Mouse (Mus musculus): Measurements from ENCODE around the gene Olfr372. TPM values are rescaled to one million over a fixed set of nuclear protein-coding genes. Genes with fewer than 3 reads are reported as not detected.
"Not testable (repeated sequence)": the region's sequence is repeated elsewhere in the genome, so short reads cannot be mapped to it uniquely, and the experiment has no call there.

Gene Olfr372
- polyA plus RNA-seq, 1 experiment from 2014 or later, result not detected

GRCm38 (mm10) chr8:72009473-72009872, 31.5 kb upstream of the Olfr372 start, which contains the start of gene Cyp4f18:
Gene Cyp4f18, minus strand, starts transcription at chr8:72009626.
- no peak within 1 kb of the TSS for H3K9ac ChIP-seq (ENCODE audit: low read depth, low read length)
- no peaks in the 10 kb centered on the region for H3K4me1 ChIP-seq (replicated peaks; ENCODE audit: control insufficient read depth, insufficient read depth, low read length)
- H3K4me2 ChIP-seq (replicated peaks; ENCODE audit: low read depth), result no peak within 1 kb of the TSS
- H3K27ac ChIP-seq (ENCODE audit: low read depth, low read length), result no peak within 1 kb of the TSS
- H3K4me3 ChIP-seq (ENCODE audit: low read depth, low read length), result no peak within 1 kb of the TSS
- WGBS, result 70% methylated on average over 3 of the region's 3 CpGs
- H3K36me3 ChIP-seq (ENCODE audit: control insufficient read depth, insufficient read depth), result no peaks in the 10 kb centered on the region
- H3K27me3 ChIP-seq (replicated peaks; ENCODE audit: control insufficient read depth, insufficient read depth, low read length), result no peaks in the 10 kb centered on the region
- ATAC-seq, result no peak
- no peak for TF ChIP-seq CTCF (IDR thresholded peaks at IDR 0.05; ENCODE audit: low read depth)
- H3K9me3 ChIP-seq (ENCODE audit: control insufficient read depth), result no peaks in the 10 kb centered on the region

- H3K27ac ChIP-seq (ENCODE audit: low read depth, low read length); H3K4me3 ChIP-seq (ENCODE audit: low read depth, low read length); H3K36me3 ChIP-seq (ENCODE audit: control insufficient read depth, insufficient read depth); H3K9ac ChIP-seq (ENCODE audit: low read depth, low read length); H3K9me3 ChIP-seq (ENCODE audit: control insufficient read depth); ATAC-seq; H3K4me2 ChIP-seq (replicated peaks; ENCODE audit: low read depth); H3K27me3 ChIP-seq (replicated peaks; ENCODE audit: control insufficient read depth, insufficient read depth, low read length); H3K4me1 ChIP-seq (replicated peaks; ENCODE audit: control insufficient read depth, insufficient read depth, low read length): not testable (repeated sequence)
- WGBS, result 55% methylated on average over 6 of the region's 6 CpGs
Observed at GRCm38 (mm10) chr8:72013506-72014228, 27.4 kb upstream of the Olfr372 start.

- H3K9me3 ChIP-seq (ENCODE audit: control insufficient read depth); H3K4me3 ChIP-seq (ENCODE audit: low read depth, low read length); ATAC-seq; H3K9ac ChIP-seq (ENCODE audit: low read depth, low read length); H3K4me2 ChIP-seq (replicated peaks; ENCODE audit: low read depth); H3K27ac ChIP-seq (ENCODE audit: low read depth, low read length); H3K36me3 ChIP-seq (ENCODE audit: control insufficient read depth, insufficient read depth); H3K4me1 ChIP-seq (replicated peaks; ENCODE audit: control insufficient read depth, insufficient read depth, low read length); H3K27me3 ChIP-seq (replicated peaks; ENCODE audit: control insufficient read depth, insufficient read depth, low read length): not testable (repeated sequence)
- 41% methylated on average over 2 of the region's 2 CpGs for WGBS
Observed at GRCm38 (mm10) chr8:72017339-72017738, 23.7 kb upstream of the Olfr372 start.

- Histone ChIP-seq H3K4me1 (replicated peaks; ENCODE audit: control insufficient read depth, insufficient read depth, low read length) (no peaks in the 10 kb centered on the region), H3K27ac (ENCODE audit: low read depth, low read length) (no peak overlapping the region), H3K4me3 (ENCODE audit: low read depth, low read length) (no peak overlapping the region), H3K27me3 (replicated peaks; ENCODE audit: control insufficient read depth, insufficient read depth, low read length) (no peaks in the 10 kb centered on the region), H3K4me2 (replicated peaks; ENCODE audit: low read depth) (no peak overlapping the region), H3K9me3 (ENCODE audit: control insufficient read depth) (no peaks in the 10 kb centered on the region), H3K36me3 (ENCODE audit: control insufficient read depth, insufficient read depth) (no peaks in the 10 kb centered on the region), H3K9ac (ENCODE audit: low read depth, low read length) (no peak overlapping the region)
- 72% methylated on average over 2 of the region's 2 CpGs for WGBS
- no peak for ATAC-seq
- no peak for TF ChIP-seq CTCF (IDR thresholded peaks at IDR 0.05; ENCODE audit: low read depth)
Observed at GRCm38 (mm10) chr8:72018141-72018540, 22.9 kb upstream of the Olfr372 start.

- not testable (repeated sequence) for H3K4me1 ChIP-seq (replicated peaks; ENCODE audit: control insufficient read depth, insufficient read depth, low read length); H3K4me3 ChIP-seq (ENCODE audit: low read depth, low read length); H3K27ac ChIP-seq (ENCODE audit: low read depth, low read length); H3K27me3 ChIP-seq (replicated peaks; ENCODE audit: control insufficient read depth, insufficient read depth, low read length); H3K4me2 ChIP-seq (replicated peaks; ENCODE audit: low read depth); ATAC-seq; H3K9me3 ChIP-seq (ENCODE audit: control insufficient read depth); H3K9ac ChIP-seq (ENCODE audit: low read depth, low read length); H3K36me3 ChIP-seq (ENCODE audit: control insufficient read depth, insufficient read depth)
- 83% methylated on average over 1 of the region's 1 CpGs for WGBS
Observed at GRCm38 (mm10) chr8:72019022-72019421, 22.0 kb upstream of the Olfr372 start.

GRCm38 (mm10) chr8:72019816-72020215, 21.2 kb upstream of the Olfr372 start:
- Histone ChIP-seq H3K9ac (ENCODE audit: low read depth, low read length) (no peak overlapping the region), H3K4me3 (ENCODE audit: low read depth, low read length) (no peak overlapping the region), H3K27me3 (replicated peaks; ENCODE audit: control insufficient read depth, insufficient read depth, low read length) (no peaks in the 10 kb centered on the region), H3K9me3 (ENCODE audit: control insufficient read depth) (no peaks in the 10 kb centered on the region), H3K36me3 (ENCODE audit: control insufficient read depth, insufficient read depth) (no peaks in the 10 kb centered on the region), H3K4me1 (replicated peaks; ENCODE audit: control insufficient read depth, insufficient read depth, low read length) (no peaks in the 10 kb centered on the region), H3K4me2 (replicated peaks; ENCODE audit: low read depth) (no peak overlapping the region), H3K27ac (ENCODE audit: low read depth, low read length) (no peak overlapping the region)
- TF ChIP-seq CTCF (IDR thresholded peaks at IDR 0.05; ENCODE audit: low read depth), result no peak
- WGBS, result 41% methylated on average over 2 of the region's 2 CpGs
- ATAC-seq, result no peak

GRCm38 (mm10) chr8:72024886-72025285, 16.1 kb upstream of the Olfr372 start:
- H3K4me2 ChIP-seq (replicated peaks; ENCODE audit: low read depth); H3K27me3 ChIP-seq (replicated peaks; ENCODE audit: control insufficient read depth, insufficient read depth, low read length); ATAC-seq; H3K9me3 ChIP-seq (ENCODE audit: control insufficient read depth); H3K4me1 ChIP-seq (replicated peaks; ENCODE audit: control insufficient read depth, insufficient read depth, low read length); H3K36me3 ChIP-seq (ENCODE audit: control insufficient read depth, insufficient read depth); H3K4me3 ChIP-seq (ENCODE audit: low read depth, low read length); H3K27ac ChIP-seq (ENCODE audit: low read depth, low read length); H3K9ac ChIP-seq (ENCODE audit: low read depth, low read length): not testable (repeated sequence)
- 17% methylated on average over 4 of the region's 9 CpGs for WGBS
